In genomic region chr11:60255181-60255580, GRCm38 (mm10) we compare ENCODE assay signal across 17 mouse cellular contexts. TPM values are rescaled to one million over a fixed set of nuclear protein-coding genes. Genes with fewer than 3 reads are reported as not detected.
DNase-seq lines count a peak whose midpoint lies in the region; ATAC-seq and TF ChIP-seq lines count a peak whose summit lies in the region.
"Had no signal": no experiment of that assay in that cellular context is flagged by ENCODE, and none has a peak within 500 bp of the region (broad histone marks: within the 10 kb centered on the region; RNA-seq: fewer than 3 reads in every experiment).

No protein-coding gene starts in this region.

- no peak for ATAC-seq in forebrain, embryonic 15.5 days (replicated peaks)
- ATAC-seq in forebrain, embryonic 16.5 days, result no peak
- ATAC-seq in hindbrain, embryonic 12.5 days (ENCODE audit: low FRiP score), result no peak
- no peak for ATAC-seq in midbrain, postnatal 0 days (ENCODE audit: low FRiP score)
- no peak for ATAC-seq in midbrain, embryonic 13.5 days

- no peak overlapping the region for H3K4me3 ChIP-seq in forebrain, embryonic 15.5 days
- no peak overlapping the region for H3K4me3 ChIP-seq in forebrain, embryonic 16.5 days (replicated peaks; ENCODE audit: low read length)
- H3K4me3 ChIP-seq in hindbrain, embryonic 10.5 days, result no peak overlapping the region
- H3K4me3 ChIP-seq in hindbrain, embryonic 12.5 days, result no peak overlapping the region
- H3K4me3 ChIP-seq in midbrain, postnatal 0 days (ENCODE audit: low read depth, low read length), result no peak overlapping the region
- no peak overlapping the region for H3K4me3 ChIP-seq in midbrain, embryonic 13.5 days (replicated peaks)
- H3K4me3 ChIP-seq: embryonic facial prominence, embryonic 13.5 days; heart, embryonic 10.5 days had no signal

- no peaks in the 10 kb centered on the region for H3K27me3 ChIP-seq in forebrain, embryonic 15.5 days
- no peaks in the 10 kb centered on the region for H3K27me3 ChIP-seq in forebrain, embryonic 16.5 days (replicated peaks; ENCODE audit: control insufficient read depth, insufficient read depth, low read length)
- H3K27me3 ChIP-seq in hindbrain, embryonic 10.5 days (ENCODE audit: insufficient read depth, poor library complexity, severe bottlenecking), result no peaks in the 10 kb centered on the region
- H3K27me3 ChIP-seq in hindbrain, embryonic 12.5 days, result no peaks in the 10 kb centered on the region
- H3K27me3 ChIP-seq in midbrain, postnatal 0 days (ENCODE audit: insufficient read depth, low read length), result no peaks in the 10 kb centered on the region
- no peaks in the 10 kb centered on the region for H3K27me3 ChIP-seq in midbrain, embryonic 13.5 days
- H3K27me3 ChIP-seq: embryonic facial prominence, embryonic 13.5 days had no signal

- peak overlapping the region; percentile 74 for H3K27ac ChIP-seq in forebrain, embryonic 15.5 days (replicated peaks)
- no peak overlapping the region for H3K27ac ChIP-seq in forebrain, embryonic 16.5 days (ENCODE audit: low read length)
- H3K27ac ChIP-seq in hindbrain, embryonic 10.5 days, result peak overlapping the region; percentile 41; the same call in 1 of the 2 replicates
- H3K27ac ChIP-seq in hindbrain, embryonic 12.5 days, result no peak overlapping the region
- H3K27ac ChIP-seq in midbrain, postnatal 0 days (ENCODE audit: low read depth, low read length), result 0 out of 2 replicates have a peak overlapping the region, but pooled peaks have one; percentile 6
- H3K27ac ChIP-seq in midbrain, embryonic 13.5 days, result no peak overlapping the region; the same call in 1 of the 2 replicates
- H3K27ac ChIP-seq: embryonic facial prominence, embryonic 13.5 days; heart, embryonic 10.5 days had no signal

- no peak for TF ChIP-seq CTCF in midbrain, postnatal 0 days (IDR thresholded peaks at IDR 0.05)

- no peaks in the 10 kb centered on the region for H3K9me3 ChIP-seq in forebrain, embryonic 15.5 days
- H3K9me3 ChIP-seq in forebrain, embryonic 16.5 days (ENCODE audit: control insufficient read depth, low read length), result no peaks in the 10 kb centered on the region
- H3K9me3 ChIP-seq in hindbrain, embryonic 10.5 days, result no peaks in the 10 kb centered on the region
- H3K9me3 ChIP-seq in hindbrain, embryonic 12.5 days (replicated peaks), result no peaks in the 10 kb centered on the region
- H3K9me3 ChIP-seq in midbrain, postnatal 0 days (ENCODE audit: low read length), result no peaks in the 10 kb centered on the region
- H3K9me3 ChIP-seq in midbrain, embryonic 13.5 days, result peaks cover 2% of the 10 kb centered on the region; the same call in 1 of the 2 replicates
- H3K9me3 ChIP-seq: embryonic facial prominence, embryonic 13.5 days; heart, embryonic 10.5 days had no signal

- peaks cover 28% of the 10 kb centered on the region for H3K4me1 ChIP-seq in forebrain, embryonic 15.5 days
- peaks cover 33% of the 10 kb centered on the region for H3K4me1 ChIP-seq in forebrain, embryonic 16.5 days (replicated peaks; ENCODE audit: control insufficient read depth, insufficient read depth, low read length)
- H3K4me1 ChIP-seq in hindbrain, embryonic 10.5 days (replicated peaks), result peaks cover 30% of the 10 kb centered on the region
- peaks cover 13% of the 10 kb centered on the region; the same call in 1 of the 2 replicates for H3K4me1 ChIP-seq in hindbrain, embryonic 12.5 days
- H3K4me1 ChIP-seq in midbrain, postnatal 0 days (ENCODE audit: insufficient read depth, low read length), result no peaks in the 10 kb centered on the region
- peaks cover 20% of the 10 kb centered on the region for H3K4me1 ChIP-seq in midbrain, embryonic 13.5 days (replicated peaks)

- H3K9ac ChIP-seq in forebrain, embryonic 15.5 days (replicated peaks), result no peak overlapping the region
- no peak overlapping the region for H3K9ac ChIP-seq in forebrain, embryonic 16.5 days (replicated peaks; ENCODE audit: low read depth, low read length)
- H3K9ac ChIP-seq in hindbrain, embryonic 12.5 days, result no peak overlapping the region
- no peak overlapping the region for H3K9ac ChIP-seq in midbrain, postnatal 0 days (replicated peaks; ENCODE audit: low read length, poor library complexity, severe bottlenecking)
- no peak overlapping the region for H3K9ac ChIP-seq in midbrain, embryonic 13.5 days (replicated peaks)
- H3K9ac ChIP-seq: embryonic facial prominence, embryonic 13.5 days had no signal

- 27% methylated on average over 3 of the region's 3 CpGs for WGBS in forebrain, embryonic 15.5 days
- WGBS in forebrain, embryonic 16.5 days, result 24% methylated on average over 3 of the region's 3 CpGs
- WGBS in hindbrain, embryonic 10.5 days, result 59% methylated on average over 3 of the region's 3 CpGs
- WGBS in hindbrain, embryonic 12.5 days, result 58% methylated on average over 3 of the region's 3 CpGs
- WGBS in midbrain, postnatal 0 days, result 38% methylated on average over 3 of the region's 3 CpGs
- WGBS in midbrain, embryonic 13.5 days, result 49% methylated on average over 3 of the region's 3 CpGs

- 0 out of 2 replicates have a peak, but pooled peaks cover 5% of the 10 kb centered on the region for H3K36me3 ChIP-seq in forebrain, embryonic 15.5 days
- 0 out of 2 replicates have a peak, but pooled peaks cover 2% of the 10 kb centered on the region for H3K36me3 ChIP-seq in forebrain, embryonic 16.5 days (ENCODE audit: control insufficient read depth, insufficient read depth)
- H3K36me3 ChIP-seq in hindbrain, embryonic 10.5 days, result peaks cover 4% of the 10 kb centered on the region
- peaks cover 12% of the 10 kb centered on the region for H3K36me3 ChIP-seq in hindbrain, embryonic 12.5 days
- peaks cover 31% of the 10 kb centered on the region for H3K36me3 ChIP-seq in midbrain, postnatal 0 days (ENCODE audit: insufficient read depth, low read length)
- H3K36me3 ChIP-seq in midbrain, embryonic 13.5 days, result peaks cover 56% of the 10 kb centered on the region

- no peak overlapping the region for H3K4me2 ChIP-seq in forebrain, embryonic 15.5 days (replicated peaks)
- no peak overlapping the region for H3K4me2 ChIP-seq in forebrain, embryonic 16.5 days (ENCODE audit: low read length)
- H3K4me2 ChIP-seq in hindbrain, embryonic 12.5 days (replicated peaks), result no peak overlapping the region
- no peak overlapping the region for H3K4me2 ChIP-seq in midbrain, postnatal 0 days (ENCODE audit: low read depth, low read length, poor library complexity, severe bottlenecking)
- no peak overlapping the region for H3K4me2 ChIP-seq in midbrain, embryonic 13.5 days (replicated peaks)
- H3K4me2 ChIP-seq: embryonic facial prominence, embryonic 13.5 days had no signal

- DNase-seq in hindbrain, embryonic 10.5 days (ENCODE audit: low spot score), result no peak
- peak; percentile 37 for DNase-seq in midbrain, postnatal 0 days (ENCODE audit: low spot score)
- DNase-seq in urinary bladder, postnatal 4 days (ENCODE audit: low spot score in 2 of 2), result no peak
- DNase-seq: B cell, adult 2 months; cerebellum, adult 8-10 months; gastrocnemius, postnatal 14 days; kidney, adult 11 months; liver; lung, postnatal 10 days; right cerebral cortex, postnatal 4 days; thymus, adult 2 months had no signal

RNA-seq across cellular contexts. Expression of gene Srebf1, which starts 32.8 kb away (rescaled TPM):
- 48.2 and 52.7 TPM in 2 replicates for polyA plus RNA-seq in forebrain, embryonic 15.5 days (2015; fragmentation: Nextera tagmentation; extraction: Ambion mirVana)
- 41.1 and 46.9 TPM in 2 replicates for polyA plus RNA-seq in forebrain, embryonic 16.5 days (2015; fragmentation: Nextera tagmentation; extraction: Ambion mirVana)
- polyA plus RNA-seq in hindbrain, embryonic 10.5 days (2016; fragmentation: Nextera tagmentation; extraction: Ambion mirVana), result 45.0 and 55.8 TPM in 2 replicates
- polyA plus RNA-seq in hindbrain, embryonic 12.5 days (2016; fragmentation: Nextera tagmentation; extraction: Ambion mirVana), result 49.2 and 51.9 TPM in 2 replicates
- total RNA-seq in midbrain, postnatal 0 days (2014; rRNA removed), result 77.1 and 96.5 TPM in 2 replicates
- polyA plus RNA-seq in midbrain, postnatal 0 days (2015; fragmentation: Nextera tagmentation; extraction: Ambion mirVana), result 34.5 and 38.1 TPM in 2 replicates
- polyA plus RNA-seq in midbrain, embryonic 13.5 days (2015; fragmentation: Nextera tagmentation; extraction: Ambion mirVana), result 38.5 and 46.0 TPM in 2 replicates

Comparison
In these comparisons a context has a peak if more than half of its experiments do, and no peak if none do; other contexts are left out.
1. H3K27ac ChIP-seq: peak in forebrain, embryonic 15.5 days (single experiment), hindbrain, embryonic 10.5 days (single experiment) and midbrain, postnatal 0 days (single experiment); none in forebrain, embryonic 16.5 days (single experiment), hindbrain, embryonic 12.5 days (single experiment) and midbrain, embryonic 13.5 days (single experiment).